Mouse (Mus musculus) cerebellum, postnatal 10 days (tissue): ENCODE measurements around the gene Sprr2e.

Experiments used
- DNase-seq, 2 experiments: peaks; one replicate each; pipeline ENCODE4 v3.0.0; 2021; ENCODE audit warnings: mixed read lengths in 2 of 2

Gene Sprr2e

GRCm38 (mm10) chr3:92351843-92352242 is at the start of gene Sprr2e:
TSS of gene Sprr2e (plus strand) at chr3:92352143.
- DNase-seq = no peak

GRCm38 (mm10) chr3:92307406-92307805 is 44.5 kb upstream of the Sprr2e start:
- DNase-seq = no peak

- no peak for DNase-seq
Observed at GRCm38 (mm10) chr3:92316320-92316719, 35.6 kb upstream of the Sprr2e start, which contains the start of gene Sprr2b. TSS of gene Sprr2b (plus strand) at chr3:92316620.

GRCm38 (mm10) chr3:92317384-92317783 is 34.6 kb upstream of the Sprr2e start:
- DNase-seq = no peak

GRCm38 (mm10) chr3:92336278-92336677 is 15.7 kb upstream of the Sprr2e start:
- no peak for DNase-seq

GRCm38 (mm10) chr3:92338840-92339239 is 13.1 kb upstream of the Sprr2e start, which contains the start of gene Sprr2d:
TSS of gene Sprr2d (plus strand) at chr3:92339140.
- DNase-seq = no peak

- DNase-seq = no peak
Observed at GRCm38 (mm10) chr3:92361619-92362018, 9.7 kb downstream of the Sprr2e start.

GRCm38 (mm10) chr3:92364887-92365286 is 12.9 kb downstream of the Sprr2e start, which contains the start of gene Sprr2f:
TSS of gene Sprr2f (plus strand) at chr3:92365187.
- DNase-seq = no peak

GRCm38 (mm10) chr3:92373613-92374012 is 21.7 kb downstream of the Sprr2e start:
- no peak for DNase-seq

GRCm38 (mm10) chr3:92385385-92385784 is 33.4 kb downstream of the Sprr2e start, which contains the start of gene Sprr2h:
TSS of gene Sprr2h (plus strand) at chr3:92385685.
- no peak for DNase-seq

- DNase-seq = peak in 1 of 2 experiments; percentile 1
Observed at GRCm38 (mm10) chr3:92394301-92394700, 42.4 kb downstream of the Sprr2e start.
